Mouse (Mus musculus) neural tube, embryonic 14.5 days (tissue): ENCODE measurements around the gene Rab5a. TPM values are rescaled to one million over a fixed set of nuclear protein-coding genes. Genes with fewer than 3 reads are reported as not detected.

ENCODE experiments used
- ATAC-seq: fragments of 200-750 bp; cut with Nextera tagmentation; 2 replicates; pipeline ENCODE4 v1.8.0; 2017; ENCODE audit warnings: low read depth, mild to moderate bottlenecking, moderate TSS enrichment, moderate library complexity
- H3K27ac ChIP-seq: fragments of 300-500 bp; sonication (generic); 2 replicates; pipeline ENCODE4 v1.5.1; 2014; ENCODE audit warnings: low read depth, mild to moderate bottlenecking, control low read depth, low read length, moderate library complexity, mixed read lengths
- H3K27me3 ChIP-seq: fragments of 300-500 bp; sonication (generic); 2 replicates; pipeline ENCODE4 v1.6.1; 2014; ENCODE audit warnings: low read length; ENCODE audit not compliant: control insufficient read depth, insufficient read depth
- H3K36me3 ChIP-seq: fragments of 300-500 bp; sonication (generic); 2 replicates; pipeline ENCODE4 v1.6.1; 2014; ENCODE audit warnings: low read length, mixed read lengths; ENCODE audit not compliant: control insufficient read depth, insufficient read depth
- H3K4me1 ChIP-seq: fragments of 300-500 bp; sonication (generic); 2 replicates; pipeline ENCODE4 v1.6.1; 2014; ENCODE audit warnings: low read length; ENCODE audit not compliant: control insufficient read depth, insufficient read depth
- H3K4me2 ChIP-seq: fragments of 300-500 bp; sonication (generic); 2 replicates; pipeline ENCODE4 v1.6.1; 2014; ENCODE audit warnings: mild to moderate bottlenecking, low read depth, low read length, control low read depth
- H3K4me3 ChIP-seq: fragments of 300-500 bp; sonication (generic); 2 replicates; pipeline ENCODE4 v1.5.1; 2014; ENCODE audit warnings: low read depth, low read length, control low read depth, mixed read lengths
- H3K9ac ChIP-seq: fragments of 300-500 bp; sonication (generic); replicated peaks from 2 replicates; pipeline ENCODE4 v1.6.1; 2014; ENCODE audit warnings: low read depth, mild to moderate bottlenecking, control low read depth, low read length, mixed read lengths
- H3K9me3 ChIP-seq: fragments of 300-500 bp; sonication (generic); 2 replicates; pipeline ENCODE4 v1.6.1; 2016; ENCODE audit warnings: low read length; ENCODE audit not compliant: control insufficient read depth
- WGBS: fragments of 180-500 bp; shearing (Covaris S2); extraction: QIAGEN DNeasy Blood & Tissue Kit; methylation state at CpG from one replicate; pipeline ENCODE4 v1.1.7; 2014; 5-methylcytosine and 5-hydroxymethylcytosine counted together
- polyA plus RNA-seq: library from polyadenylated mRNA; unstranded; fragments of >200 nt; fragmentation: Nextera tagmentation; extraction: Ambion mirVana; gene quantifications from 2 replicates; pipeline ENCODE4 v1.2.1, GENCODE M21; 2014

The Rab5a gene
- 116 and 120 TPM in 2 replicates for polyA plus RNA-seq

DNA sequence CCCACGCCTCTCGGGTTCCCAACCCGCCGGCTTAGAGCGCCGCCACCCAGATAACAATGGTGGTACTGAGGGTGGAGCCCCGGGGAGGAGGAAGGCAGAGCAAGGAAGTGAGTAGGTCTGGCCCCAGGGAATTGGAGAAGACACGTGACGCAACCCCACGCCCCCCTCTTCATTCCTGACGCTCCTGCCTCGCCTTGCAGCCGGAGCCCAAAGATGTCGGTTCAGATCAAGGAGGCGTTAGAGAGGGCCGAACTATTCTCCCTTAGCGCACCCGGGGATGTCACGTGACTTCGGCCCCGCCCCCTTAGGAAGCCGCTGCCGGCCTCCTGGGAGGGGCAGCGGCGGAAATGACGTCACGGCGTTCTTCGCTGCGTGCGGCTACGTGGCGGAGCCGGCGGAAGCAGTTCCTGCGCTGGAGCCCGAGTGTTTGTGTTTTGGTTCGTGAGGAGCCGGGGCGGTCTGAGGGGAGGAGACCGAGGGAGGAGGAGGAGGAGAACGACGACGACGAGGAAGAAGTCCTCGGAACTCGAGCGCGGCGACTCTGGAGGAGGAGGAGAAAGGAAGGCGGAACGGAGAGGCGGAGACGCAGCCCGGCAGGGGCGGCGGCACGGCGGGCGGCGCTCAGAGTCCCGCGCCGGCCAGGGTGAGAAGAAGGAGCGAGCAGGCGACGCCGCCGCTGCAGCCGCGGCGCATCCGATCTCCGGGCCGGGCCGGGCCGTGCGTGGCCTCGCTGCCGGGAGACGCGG lies at the start of gene Rab5a:
Gene Rab5a (plus strand): TSS at position 377 of the 746 bp plus-strand sequence.
- Histone ChIP-seq H3K4me1 (peaks cover 19% of the 10 kb centered on the region), H3K4me3 (peak within 1 kb of the TSS; percentile 80), H3K4me2 (peak within 1 kb of the TSS; percentile 76), H3K9me3 (no peaks in the 10 kb centered on the region), H3K27me3 (no peaks in the 10 kb centered on the region), H3K27ac (peak within 1 kb of the TSS; percentile 94), H3K9ac (peak within 1 kb of the TSS; percentile 77), H3K36me3 (no peaks in the 10 kb centered on the region)
- peak; percentile 97 for ATAC-seq
- under 1% methylated on average over 78 of the region's 82 CpGs for WGBS

DNA sequence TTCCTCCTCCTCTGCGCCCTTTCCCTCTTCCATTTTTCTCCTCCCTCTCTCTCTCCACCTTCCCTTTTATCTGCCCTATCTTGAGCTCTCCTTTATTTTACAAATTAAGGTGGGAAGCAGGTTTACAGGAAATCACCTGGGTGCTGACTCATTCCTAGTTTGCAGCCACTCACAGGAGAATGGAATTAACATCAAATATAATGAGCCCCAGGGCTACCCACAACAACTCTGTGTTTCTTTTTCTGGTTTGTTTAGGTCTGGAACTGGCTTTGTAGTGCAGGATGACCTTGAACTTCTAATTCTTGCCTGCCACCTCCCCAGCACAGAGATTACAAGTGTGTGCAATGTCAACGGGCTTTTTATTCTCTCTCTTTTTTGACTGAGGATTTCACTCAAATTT lies 22.9 kb upstream of the Rab5a start:
- H3K27me3 ChIP-seq = no peaks in the 10 kb centered on the region
- H3K9me3 ChIP-seq = no peaks in the 10 kb centered on the region
- no peak overlapping the region for H3K4me2 ChIP-seq
- no peak for ATAC-seq
- 83% methylated on average over 2 of the region's 2 CpGs for WGBS
- no peaks in the 10 kb centered on the region for H3K4me1 ChIP-seq
- H3K9ac ChIP-seq = no peak overlapping the region
- H3K27ac ChIP-seq = no peak overlapping the region
- no peak overlapping the region for H3K4me3 ChIP-seq
- no peaks in the 10 kb centered on the region for H3K36me3 ChIP-seq

DNA sequence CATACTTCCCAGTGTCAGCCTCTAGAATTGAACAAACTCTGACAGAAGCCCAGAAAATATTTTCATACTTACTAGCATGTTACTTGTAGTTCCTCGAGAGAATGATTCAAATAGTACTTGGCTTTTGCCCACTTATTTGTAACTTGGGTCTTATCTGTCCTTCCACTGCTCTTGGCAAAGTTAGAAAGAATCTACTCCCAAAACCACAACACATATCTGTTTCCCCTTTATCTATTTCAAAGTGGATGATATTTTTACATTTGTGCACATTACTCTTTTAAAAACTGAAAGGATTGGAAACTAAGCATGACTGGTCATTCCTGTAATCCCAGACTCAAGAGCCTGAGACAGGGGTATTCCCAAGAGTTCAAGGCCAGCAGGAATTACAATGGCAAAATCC lies 22.3 kb upstream of the Rab5a start:
- no peak for ATAC-seq
- no peak overlapping the region for H3K4me3 ChIP-seq

GRCm38 (mm10) chr17:53462603-53463495 lies 16.2 kb upstream of the Rab5a start, which contains the start of gene Efhb:
Gene Efhb (minus strand): TSS chr17:53463321.
- H3K27me3 ChIP-seq = no peaks in the 10 kb centered on the region
- H3K27ac ChIP-seq = no peak within 1 kb of the TSS
- H3K36me3 ChIP-seq = no peaks in the 10 kb centered on the region
- no peaks in the 10 kb centered on the region for H3K9me3 ChIP-seq
- peak; percentile 98 for ATAC-seq
- WGBS = 19% methylated on average over 26 of the region's 26 CpGs
- H3K4me2 ChIP-seq = peak within 1 kb of the TSS; percentile 69
- H3K9ac ChIP-seq = peak within 1 kb of the TSS; percentile 8; the same call in 1 of the 2 replicates
- H3K4me1 ChIP-seq = 0 out of 2 replicates have a peak, but pooled peaks cover 2% of the 10 kb centered on the region
- peak within 1 kb of the TSS; percentile 32 for H3K4me3 ChIP-seq

More for the DNA sequence above, 22.3 kb upstream of the Rab5a start:
- no peaks in the 10 kb centered on the region for H3K9me3 ChIP-seq
- 78% methylated on average over 1 of the region's 1 CpGs for WGBS
- no peak overlapping the region for H3K4me2 ChIP-seq
- no peaks in the 10 kb centered on the region for H3K36me3 ChIP-seq
- no peaks in the 10 kb centered on the region for H3K4me1 ChIP-seq
- no peak overlapping the region for H3K9ac ChIP-seq
- H3K27ac ChIP-seq = no peak overlapping the region
- no peaks in the 10 kb centered on the region for H3K27me3 ChIP-seq

GRCm38 (mm10) chr17:53463496-53463840 lies 15.6 kb upstream of the Rab5a start:
- Histone ChIP-seq H3K4me2 (peak overlapping the region; percentile 69), H3K4me1 (0 out of 2 replicates have a peak, but pooled peaks cover 2% of the 10 kb centered on the region), H3K9me3 (no peaks in the 10 kb centered on the region), H3K36me3 (no peaks in the 10 kb centered on the region), H3K27me3 (no peaks in the 10 kb centered on the region), H3K9ac (peak overlapping the region; percentile 8; the same call in 1 of the 2 replicates), H3K27ac (no peak overlapping the region), H3K4me3 (peak overlapping the region; percentile 32)
- WGBS = 24% methylated on average over 7 of the region's 9 CpGs
- ATAC-seq = peak; percentile 59

- Histone ChIP-seq H3K4me2 (no peak overlapping the region), H3K36me3 (no peaks in the 10 kb centered on the region), H3K27me3 (no peaks in the 10 kb centered on the region), H3K27ac (no peak overlapping the region), H3K4me3 (no peak overlapping the region), H3K9ac (no peak overlapping the region), H3K4me1 (0 out of 2 replicates have a peak, but pooled peaks cover 2% of the 10 kb centered on the region), H3K9me3 (no peaks in the 10 kb centered on the region)
- 64% methylated on average over 4 of the region's 4 CpGs for WGBS
- no peak for ATAC-seq
These were observed 13.5 kb upstream of the Rab5a start for GRCm38 (mm10) chr17:53465569-53465968.

DNA sequence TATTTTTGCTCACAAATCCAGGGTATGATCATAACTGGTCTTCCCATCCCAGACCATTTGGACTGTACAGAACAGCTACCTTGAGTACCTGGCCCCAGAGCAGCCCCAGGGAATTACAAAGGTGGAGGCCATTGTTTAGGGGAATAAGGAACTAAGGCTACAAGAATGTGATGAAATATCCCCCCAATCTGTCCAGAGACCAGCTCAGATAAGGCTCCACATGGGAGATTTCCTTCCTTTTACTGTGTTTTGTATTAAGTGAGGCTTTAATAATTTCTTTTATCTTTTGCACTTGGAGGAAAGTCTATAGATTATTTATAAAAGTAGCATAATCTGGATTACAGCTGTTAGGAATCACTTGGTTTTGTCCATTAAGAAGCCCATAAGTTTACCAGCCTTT lies 10.3 kb upstream of the Rab5a start:
- ATAC-seq = no peak
- Histone ChIP-seq H3K4me2 (no peak overlapping the region), H3K4me1 (no peaks in the 10 kb centered on the region), H3K4me3 (no peak overlapping the region), H3K27me3 (no peaks in the 10 kb centered on the region), H3K36me3 (no peaks in the 10 kb centered on the region), H3K9me3 (no peaks in the 10 kb centered on the region), H3K27ac (no peak overlapping the region), H3K9ac (no peak overlapping the region)

GRCm38 (mm10) chr17:53478066-53478857 lies 772 bp upstream of the Rab5a start:
- ATAC-seq = no peak; the same call in 1 of the 2 replicates

More at GRCm38 (mm10) chr17:53478066-53478857, 772 bp upstream of the Rab5a start:
- H3K4me1 ChIP-seq = peaks cover 19% of the 10 kb centered on the region
- no peaks in the 10 kb centered on the region for H3K36me3 ChIP-seq
- peak overlapping the region; percentile 60 for H3K9ac ChIP-seq
- no peaks in the 10 kb centered on the region for H3K9me3 ChIP-seq
- no peaks in the 10 kb centered on the region for H3K27me3 ChIP-seq
- H3K27ac ChIP-seq = peak overlapping the region; percentile 94
- WGBS = 8% methylated on average over 15 of the region's 15 CpGs
- H3K4me3 ChIP-seq = peak overlapping the region; percentile 80
- H3K4me2 ChIP-seq = peak overlapping the region; percentile 76
